31 mouse cellular contexts compared by ENCODE assay signal in the genomic region with DNA sequence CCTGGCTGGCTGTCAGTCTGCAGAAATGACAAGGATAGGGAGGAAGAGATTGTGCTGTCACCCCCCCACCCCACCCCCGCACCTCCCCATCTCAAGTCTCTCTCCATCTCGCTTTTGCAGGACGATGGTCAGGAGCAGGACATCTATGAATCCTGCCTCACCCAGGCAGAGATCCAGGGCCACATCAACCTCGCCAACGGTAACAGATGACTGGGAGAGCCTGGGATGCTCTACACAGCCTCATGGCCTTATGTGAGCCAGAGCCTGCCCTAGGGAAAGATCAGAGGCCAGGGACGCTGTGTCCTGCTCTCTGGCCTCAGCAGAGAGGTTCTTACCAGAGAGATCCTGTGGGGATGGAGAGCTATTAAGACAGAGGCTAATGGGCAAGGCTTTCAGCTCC. TPM values are rescaled to one million over a fixed set of nuclear protein-coding genes. Genes with fewer than 3 reads are reported as not detected.
DNase-seq lines count a peak whose midpoint lies in the region; ATAC-seq and TF ChIP-seq lines count a peak whose summit lies in the region.
"Had no signal": no experiment of that assay in that cellular context is flagged by ENCODE, and none has a peak within 500 bp of the region (broad histone marks: within the 10 kb centered on the region; RNA-seq: fewer than 3 reads in every experiment).

No protein-coding gene starts in this region.

- H3K27me3 ChIP-seq in midbrain, embryonic 11.5 days (ENCODE audit: control insufficient read depth, insufficient read depth, low read length), result no peaks in the 10 kb centered on the region
- H3K27me3 ChIP-seq in midbrain, postnatal 0 days (ENCODE audit: insufficient read depth, low read length), result no peaks in the 10 kb centered on the region
- H3K27me3 ChIP-seq: CH12.LX; embryonic facial prominence, embryonic 13.5 days; embryonic facial prominence, embryonic 15.5 days; forebrain, embryonic 12.5 days; Patski had no signal

- no peak overlapping the region for H3K9ac ChIP-seq in midbrain, embryonic 11.5 days (ENCODE audit: low read length)
- H3K9ac ChIP-seq in midbrain, postnatal 0 days (replicated peaks; ENCODE audit: low read length, poor library complexity, severe bottlenecking), result no peak overlapping the region
- H3K9ac ChIP-seq: embryonic facial prominence, embryonic 13.5 days; embryonic facial prominence, embryonic 15.5 days; forebrain, embryonic 12.5 days had no signal

- H3K4me1 ChIP-seq in midbrain, embryonic 11.5 days (ENCODE audit: control insufficient read depth, insufficient read depth, low read length), result no peaks in the 10 kb centered on the region
- no peaks in the 10 kb centered on the region for H3K4me1 ChIP-seq in midbrain, postnatal 0 days (ENCODE audit: insufficient read depth, low read length)
- H3K4me1 ChIP-seq: embryonic facial prominence, embryonic 13.5 days; embryonic facial prominence, embryonic 15.5 days; forebrain, embryonic 10.5 days; forebrain, embryonic 12.5 days had no signal

- no peak for ATAC-seq in midbrain, embryonic 11.5 days (ENCODE audit: low FRiP score)
- ATAC-seq in midbrain, postnatal 0 days (ENCODE audit: low FRiP score), result no peak
- ATAC-seq: activated CD4-positive, CD25-positive, alpha-beta regulatory T cell, adult 4 months; CD4-positive, CD25-positive, alpha-beta regulatory T cell, adult 4 months; forebrain, embryonic 14.5 days; forebrain, embryonic 16.5 days; Patski had no signal

- peak overlapping the region; percentile 59 for H3K27ac ChIP-seq in gastrocnemius, adult 2 months
- H3K27ac ChIP-seq in midbrain, embryonic 11.5 days (ENCODE audit: low read depth, low read length), result no peak overlapping the region
- H3K27ac ChIP-seq in midbrain, postnatal 0 days (ENCODE audit: low read depth, low read length), result no peak overlapping the region
- H3K27ac ChIP-seq: embryonic facial prominence, embryonic 13.5 days; embryonic facial prominence, embryonic 15.5 days; forebrain, embryonic 10.5 days; forebrain, embryonic 12.5 days had no signal

- intact Hi-C loops in gastrocnemius, adult 2 months (cut with DNase I), result no loop called here
- intact Hi-C loops in gastrocnemius, postnatal 14 days (cut with DNase I; ENCODE audit: low total_unique reads), result loop anchor here (5.0 kb wide), 1 partner anchor 142 kb away; no protein-coding TSS in a partner anchor

- peak; percentile 25 to 31 for DNase-seq in cerebellum, adult 18-20 months
- no peak for DNase-seq in cerebellum, postnatal 4 days (ENCODE audit: low spot score in 2 of 2)
- peak; percentile 32 to 53 for DNase-seq in cerebellum, postnatal 25 days
- DNase-seq in cerebellum, adult 9-11 months, result no peak
- no peak for DNase-seq in gastrocnemius, adult 2 months
- DNase-seq in gastrocnemius, postnatal 14 days, result no peak
- DNase-seq in midbrain, embryonic 11.5 days (ENCODE audit: low spot score, missing footprints), result peak; percentile 54
- DNase-seq in midbrain, postnatal 0 days (ENCODE audit: low spot score), result no peak
- DNase-seq: adrenal gland, adult 8-10 months; adrenal gland, postnatal 14 days; adrenal gland, postnatal 36 days; B cell, adult 2 months; cerebellum, adult 11-12 months; cerebellum, adult 8-10 months; embryo, embryonic 11 days had no signal

- 92% methylated on average over 6 of the region's 6 CpGs for WGBS in midbrain, embryonic 11.5 days
- 96% methylated on average over 6 of the region's 6 CpGs for WGBS in midbrain, postnatal 0 days

- H3K4me3 ChIP-seq in gastrocnemius, adult 2 months, result no peak overlapping the region
- no peak overlapping the region for H3K4me3 ChIP-seq in midbrain, embryonic 11.5 days (ENCODE audit: low read depth, low read length)
- no peak overlapping the region for H3K4me3 ChIP-seq in midbrain, postnatal 0 days (ENCODE audit: low read depth, low read length)
- H3K4me3 ChIP-seq: embryonic facial prominence, embryonic 13.5 days; embryonic facial prominence, embryonic 15.5 days; erythroblast, embryonic 14.5 days; forebrain, embryonic 10.5 days; forebrain, embryonic 12.5 days had no signal

- TF ChIP-seq CTCF in gastrocnemius, adult 2 months (IDR thresholded peaks at IDR 0.05), result no peak
- no peak for TF ChIP-seq CTCF in midbrain, postnatal 0 days (IDR thresholded peaks at IDR 0.05)

- H3K36me3 ChIP-seq in midbrain, embryonic 11.5 days (ENCODE audit: control insufficient read depth, insufficient read depth, low read length), result peaks cover 17% of the 10 kb centered on the region
- no peaks in the 10 kb centered on the region for H3K36me3 ChIP-seq in midbrain, postnatal 0 days (ENCODE audit: insufficient read depth, low read length)

- no peak overlapping the region for H3K4me2 ChIP-seq in midbrain, embryonic 11.5 days
- H3K4me2 ChIP-seq in midbrain, postnatal 0 days (ENCODE audit: low read depth, low read length, poor library complexity, severe bottlenecking), result no peak overlapping the region
- H3K4me2 ChIP-seq: embryonic facial prominence, embryonic 13.5 days; embryonic facial prominence, embryonic 15.5 days; forebrain, embryonic 12.5 days had no signal

- H3K9me3 ChIP-seq in midbrain, embryonic 11.5 days (ENCODE audit: control insufficient read depth, low read length), result no peaks in the 10 kb centered on the region
- H3K9me3 ChIP-seq in midbrain, postnatal 0 days (ENCODE audit: low read length), result no peaks in the 10 kb centered on the region
- H3K9me3 ChIP-seq: embryonic facial prominence, embryonic 13.5 days; embryonic facial prominence, embryonic 15.5 days; forebrain, embryonic 10.5 days; forebrain, embryonic 12.5 days; G1E had no signal

RNA-seq across cellular contexts. Expression of gene Iqgap3, which starts 8.8 kb away (rescaled TPM):
- total RNA-seq in gastrocnemius, adult 2 months (2021), result under 1 TPM; 0.15 to 0.20 TPM
- 1 to 10 TPM; 2.5 to 2.7 TPM for total RNA-seq in gastrocnemius, postnatal 14 days (2021)
- 15.0 and 16.5 TPM in 2 replicates for polyA plus RNA-seq in midbrain, embryonic 11.5 days (2014; fragmentation: Nextera tagmentation; extraction: Ambion mirVana)
- 3.1 and 5.4 TPM in 2 replicates for total RNA-seq in midbrain, postnatal 0 days (2014; rRNA removed)
- polyA plus RNA-seq in midbrain, postnatal 0 days (2015; fragmentation: Nextera tagmentation; extraction: Ambion mirVana), result 1.2 and 1.4 TPM in 2 replicates

RNA-seq across cellular contexts. Expression of gene Ttc24, which starts 12.5 kb away (rescaled TPM):
- not detected for total RNA-seq in gastrocnemius, adult 2 months (2021)
- not detected for total RNA-seq in gastrocnemius, postnatal 14 days (2021)
- not detected in 2 replicates for polyA plus RNA-seq in midbrain, embryonic 11.5 days (2014; fragmentation: Nextera tagmentation; extraction: Ambion mirVana)
- total RNA-seq in midbrain, postnatal 0 days (2014; rRNA removed), result not detected in 2 replicates
- not detected in 2 replicates for polyA plus RNA-seq in midbrain, postnatal 0 days (2015; fragmentation: Nextera tagmentation; extraction: Ambion mirVana)
- total RNA-seq: adrenal gland, adult 18-20 months; adrenal gland, adult 8-10 months; adrenal gland, postnatal 14 days; adrenal gland, postnatal 36 days; CH12.LX; common myeloid progenitor, adult 5-6 weeks had no signal
- polyA plus RNA-seq: activated CD4-positive, CD25-positive, alpha-beta regulatory T cell, adult 4 months; brain, embryonic 14.5 days; CD4-positive, CD25-positive, alpha-beta regulatory T cell, adult 4 months; erythroblast, embryonic 14.5 days; forebrain, embryonic 10.5 days; forebrain, embryonic 14.5 days; forebrain, embryonic 16.5 days; frontal cortex, adult 2 months; G1E; Patski had no signal

RNA-seq across cellular contexts. Expression of gene Naxe, which starts 32.3 kb away (rescaled TPM):
- 10 to 100 TPM; 37.9 to 52.0 TPM for total RNA-seq in gastrocnemius, adult 2 months (2021)
- 10 to 100 TPM; 47.1 to 47.4 TPM for total RNA-seq in gastrocnemius, postnatal 14 days (2021)
- polyA plus RNA-seq in midbrain, embryonic 11.5 days (2014; fragmentation: Nextera tagmentation; extraction: Ambion mirVana), result 126 and 128 TPM in 2 replicates
- 85.2 and 123 TPM in 2 replicates for total RNA-seq in midbrain, postnatal 0 days (2014; rRNA removed)
- polyA plus RNA-seq in midbrain, postnatal 0 days (2015; fragmentation: Nextera tagmentation; extraction: Ambion mirVana), result 166 and 176 TPM in 2 replicates

RNA-seq across cellular contexts. Expression of gene Gpatch4, which starts 47.7 kb away (rescaled TPM):
- 10 to 100 TPM; 17.9 to 19.6 TPM for total RNA-seq in gastrocnemius, adult 2 months (2021)
- 10 to 100 TPM; 11.3 to 15.0 TPM for total RNA-seq in gastrocnemius, postnatal 14 days (2021)
- polyA plus RNA-seq in midbrain, embryonic 11.5 days (2014; fragmentation: Nextera tagmentation; extraction: Ambion mirVana), result 31.8 and 32.9 TPM in 2 replicates
- 7.8 and 18.5 TPM in 2 replicates for total RNA-seq in midbrain, postnatal 0 days (2014; rRNA removed)
- polyA plus RNA-seq in midbrain, postnatal 0 days (2015; fragmentation: Nextera tagmentation; extraction: Ambion mirVana), result 32.3 and 35.7 TPM in 2 replicates

RNA-seq across cellular contexts. Expression of gene Mef2d, which starts 51.6 kb away (rescaled TPM):
- total RNA-seq in gastrocnemius, adult 2 months (2021), result 100 to 1,000 TPM; 173 to 184 TPM
- total RNA-seq in gastrocnemius, postnatal 14 days (2021), result 100 to 1,000 TPM; 136 to 137 TPM
- 9.0 and 10.9 TPM in 2 replicates for polyA plus RNA-seq in midbrain, embryonic 11.5 days (2014; fragmentation: Nextera tagmentation; extraction: Ambion mirVana)
- total RNA-seq in midbrain, postnatal 0 days (2014; rRNA removed), result 45.5 and 59.6 TPM in 2 replicates
- 21.5 and 26.1 TPM in 2 replicates for polyA plus RNA-seq in midbrain, postnatal 0 days (2015; fragmentation: Nextera tagmentation; extraction: Ambion mirVana)

Comparison
In these comparisons a context has a peak if more than half of its experiments do, and no peak if none do; other contexts are left out.
1. DNase-seq: peak in cerebellum, adult 18-20 months (2 of 2), cerebellum, postnatal 25 days (2 of 2) and midbrain, embryonic 11.5 days (single experiment); none in cerebellum, postnatal 4 days (0 of 2), cerebellum, adult 9-11 months (single experiment), gastrocnemius, adult 2 months (single experiment), gastrocnemius, postnatal 14 days (single experiment) and midbrain, postnatal 0 days (single experiment).